Mouse (Mus musculus): ENCODE measurements around the gene Emsy. TPM values are rescaled to one million over a fixed set of nuclear protein-coding genes. Genes with fewer than 3 reads are reported as not detected.

The Emsy gene
- polyA plus RNA-seq, 1 experiment from 2014 or later = 28.1 TPM

GRCm38 (mm10) chr7:98562186-98562585 is 94.4 kb downstream of the Emsy start:
- Histone ChIP-seq H3K4me2 (ENCODE audit: low read length) (no peak overlapping the region), H3K36me3 (ENCODE audit: control insufficient read depth, insufficient read depth, low read length) (no peaks in the 10 kb centered on the region), H3K9me3 (ENCODE audit: control insufficient read depth, low read length) (no peaks in the 10 kb centered on the region), H3K27me3 (replicated peaks; ENCODE audit: control insufficient read depth, insufficient read depth, low read length) (no peaks in the 10 kb centered on the region), H3K4me1 (ENCODE audit: control insufficient read depth, insufficient read depth, low read depth, low read length) (no peaks in the 10 kb centered on the region), H3K9ac (ENCODE audit: low read depth, low read length) (no peak overlapping the region), H3K27ac (ENCODE audit: low read depth, low read length) (no peak overlapping the region), H3K4me3 (ENCODE audit: low read length) (no peak overlapping the region)
- no peak for ATAC-seq
- WGBS = 90% methylated on average over 8 of the region's 8 CpGs

DNA sequence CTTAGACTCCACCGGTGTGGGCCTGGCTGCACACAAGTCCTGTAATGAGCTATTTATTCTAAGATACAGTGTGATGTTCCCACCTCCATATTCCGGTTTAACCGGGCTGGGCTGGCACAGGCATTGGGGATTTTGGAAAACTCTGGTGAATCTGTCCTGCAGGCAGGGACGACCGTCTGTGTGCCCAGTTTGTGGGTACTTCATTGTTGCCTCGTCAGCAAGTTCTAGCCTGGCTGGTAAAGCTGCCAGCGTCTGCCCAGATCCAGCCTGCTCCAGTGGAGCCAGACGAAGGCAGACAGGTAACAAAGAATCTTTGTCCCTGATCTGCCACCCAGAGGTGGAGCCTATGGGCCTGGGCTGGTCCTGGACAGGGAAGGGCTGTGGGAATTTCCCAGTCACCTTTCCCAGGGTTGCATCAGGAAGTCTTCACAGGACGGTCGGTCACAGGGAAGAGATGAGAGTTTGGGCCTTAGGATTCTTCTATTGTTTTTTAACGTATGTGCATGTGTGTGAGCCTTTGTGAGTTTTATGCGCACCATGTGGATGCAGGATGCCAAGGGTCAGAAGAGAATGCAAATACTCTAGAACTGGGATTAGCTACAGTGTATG is 94.9 kb downstream of the Emsy start:
- H3K4me1 ChIP-seq (ENCODE audit: control insufficient read depth, insufficient read depth, low read depth, low read length) = no peaks in the 10 kb centered on the region
- no peak for ATAC-seq
- H3K4me2 ChIP-seq (ENCODE audit: low read length) = no peak overlapping the region
- no peaks in the 10 kb centered on the region for H3K27me3 ChIP-seq (replicated peaks; ENCODE audit: control insufficient read depth, insufficient read depth, low read length)
- 77% methylated on average over 12 of the region's 12 CpGs for WGBS
- H3K9me3 ChIP-seq (ENCODE audit: control insufficient read depth, low read length) = no peaks in the 10 kb centered on the region
- no peak overlapping the region for H3K27ac ChIP-seq (ENCODE audit: low read depth, low read length)
- H3K4me3 ChIP-seq (ENCODE audit: low read length) = no peak overlapping the region
- H3K36me3 ChIP-seq (ENCODE audit: control insufficient read depth, insufficient read depth, low read length) = no peaks in the 10 kb centered on the region
- H3K9ac ChIP-seq (ENCODE audit: low read depth, low read length) = no peak overlapping the region

GRCm38 (mm10) chr7:98558128-98558921 is 98.3 kb downstream of the Emsy start:
- Histone ChIP-seq H3K27ac (ENCODE audit: low read depth, low read length) (no peak overlapping the region), H3K4me3 (ENCODE audit: low read length) (no peak overlapping the region), H3K36me3 (ENCODE audit: control insufficient read depth, insufficient read depth, low read length) (no peaks in the 10 kb centered on the region), H3K9me3 (ENCODE audit: control insufficient read depth, low read length) (no peaks in the 10 kb centered on the region), H3K4me2 (ENCODE audit: low read length) (no peak overlapping the region), H3K4me1 (ENCODE audit: control insufficient read depth, insufficient read depth, low read depth, low read length) (no peaks in the 10 kb centered on the region), H3K27me3 (replicated peaks; ENCODE audit: control insufficient read depth, insufficient read depth, low read length) (no peaks in the 10 kb centered on the region), H3K9ac (ENCODE audit: low read depth, low read length) (no peak overlapping the region)
- whole genome bisulfite sequencing = 81% methylated on average over 9 of the region's 9 CpGs
- ATAC-seq = no peak

GRCm38 (mm10) chr7:98556767-98557394 is 99.7 kb downstream of the Emsy start:
- WGBS = 84% methylated on average over 6 of the region's 6 CpGs
- no peaks in the 10 kb centered on the region for H3K4me1 ChIP-seq (ENCODE audit: control insufficient read depth, insufficient read depth, low read depth, low read length)
- H3K4me3 ChIP-seq (ENCODE audit: low read length) = no peak overlapping the region
- no peak overlapping the region for H3K27ac ChIP-seq (ENCODE audit: low read depth, low read length)
- no peaks in the 10 kb centered on the region for H3K36me3 ChIP-seq (ENCODE audit: control insufficient read depth, insufficient read depth, low read length)
- ATAC-seq = no peak
- no peak overlapping the region for H3K4me2 ChIP-seq (ENCODE audit: low read length)
- H3K27me3 ChIP-seq (replicated peaks; ENCODE audit: control insufficient read depth, insufficient read depth, low read length) = no peaks in the 10 kb centered on the region
- no peak overlapping the region for H3K9ac ChIP-seq (ENCODE audit: low read depth, low read length)
- H3K9me3 ChIP-seq (ENCODE audit: control insufficient read depth, low read length) = no peaks in the 10 kb centered on the region

DNA sequence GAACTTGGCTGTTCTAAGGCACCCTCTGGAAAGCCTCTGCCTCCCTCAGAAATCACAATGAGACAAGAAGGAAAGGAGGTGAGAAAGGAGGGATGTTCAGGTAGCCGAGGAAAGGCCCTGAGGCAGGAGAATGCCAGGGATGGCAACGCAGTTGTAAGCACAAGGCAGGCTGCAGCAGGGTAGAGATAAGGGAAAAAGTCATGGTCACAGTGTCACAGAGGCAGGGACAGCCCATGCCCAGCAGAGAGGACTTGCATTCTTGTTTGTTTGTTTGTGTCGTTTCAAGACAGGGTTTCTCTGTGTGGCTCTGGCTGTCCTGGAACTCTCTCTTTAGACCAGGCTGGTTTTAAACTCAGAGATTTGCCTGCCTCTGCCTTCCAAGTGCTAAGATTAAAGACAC is 105.5 kb downstream of the Emsy start:
- H3K4me2 ChIP-seq (ENCODE audit: low read length) = no peak overlapping the region
- no peak overlapping the region for H3K9ac ChIP-seq (ENCODE audit: low read depth, low read length)
- H3K27me3 ChIP-seq (replicated peaks; ENCODE audit: control insufficient read depth, insufficient read depth, low read length) = no peaks in the 10 kb centered on the region
- H3K4me3 ChIP-seq (ENCODE audit: low read length) = no peak overlapping the region
- no peak for ATAC-seq
- H3K36me3 ChIP-seq (ENCODE audit: control insufficient read depth, insufficient read depth, low read length) = no peaks in the 10 kb centered on the region
- WGBS = 74% methylated on average over 3 of the region's 3 CpGs
- H3K9me3 ChIP-seq (ENCODE audit: control insufficient read depth, low read length) = no peaks in the 10 kb centered on the region
- H3K4me1 ChIP-seq (ENCODE audit: control insufficient read depth, insufficient read depth, low read depth, low read length) = no peaks in the 10 kb centered on the region
- no peak overlapping the region for H3K27ac ChIP-seq (ENCODE audit: low read depth, low read length)

DNA sequence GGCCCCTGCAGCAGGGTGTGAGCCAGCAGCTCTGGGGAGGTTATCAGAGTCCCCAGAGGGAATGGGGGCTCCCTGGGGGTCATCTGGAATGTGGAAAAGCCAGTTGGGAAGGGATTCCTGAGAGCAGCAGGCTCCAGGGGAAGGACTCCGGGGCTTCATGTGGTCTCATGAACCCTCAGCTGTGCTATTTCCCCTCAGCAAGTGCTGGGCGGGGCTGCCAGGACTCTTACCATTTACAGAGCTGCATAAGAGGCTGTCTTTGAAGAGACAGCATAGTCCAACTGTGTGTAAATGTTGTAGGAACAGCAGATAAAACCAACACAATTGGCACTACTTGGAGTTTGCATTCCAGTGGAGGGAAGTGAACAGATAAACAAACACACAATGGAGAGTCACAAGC is 106.0 kb downstream of the Emsy start:
- H3K36me3 ChIP-seq (ENCODE audit: control insufficient read depth, insufficient read depth, low read length) = no peaks in the 10 kb centered on the region
- no peak overlapping the region for H3K4me2 ChIP-seq (ENCODE audit: low read length)
- WGBS = 59% methylated on average over 2 of the region's 2 CpGs
- H3K4me1 ChIP-seq (ENCODE audit: control insufficient read depth, insufficient read depth, low read depth, low read length) = no peaks in the 10 kb centered on the region
- H3K27me3 ChIP-seq (replicated peaks; ENCODE audit: control insufficient read depth, insufficient read depth, low read length) = no peaks in the 10 kb centered on the region
- H3K9me3 ChIP-seq (ENCODE audit: control insufficient read depth, low read length) = no peaks in the 10 kb centered on the region
- H3K27ac ChIP-seq (ENCODE audit: low read depth, low read length) = no peak overlapping the region
- no peak overlapping the region for H3K9ac ChIP-seq (ENCODE audit: low read depth, low read length)
- H3K4me3 ChIP-seq (ENCODE audit: low read length) = no peak overlapping the region
- no peak for ATAC-seq

GRCm38 (mm10) chr7:98548839-98549238 is 107.7 kb downstream of the Emsy start:
- Histone ChIP-seq H3K4me1 (ENCODE audit: control insufficient read depth, insufficient read depth, low read depth, low read length) (no peaks in the 10 kb centered on the region), H3K4me3 (ENCODE audit: low read length) (no peak overlapping the region), H3K36me3 (ENCODE audit: control insufficient read depth, insufficient read depth, low read length) (no peaks in the 10 kb centered on the region), H3K9ac (ENCODE audit: low read depth, low read length) (no peak overlapping the region), H3K27ac (ENCODE audit: low read depth, low read length) (no peak overlapping the region), H3K27me3 (replicated peaks; ENCODE audit: control insufficient read depth, insufficient read depth, low read length) (no peaks in the 10 kb centered on the region), H3K9me3 (ENCODE audit: control insufficient read depth, low read length) (no peaks in the 10 kb centered on the region), H3K4me2 (ENCODE audit: low read length) (no peak overlapping the region)
- ATAC-seq = no peak
- 49% methylated on average over 3 of the region's 3 CpGs for WGBS

- Histone ChIP-seq H3K9ac (ENCODE audit: low read depth, low read length) (no peak overlapping the region), H3K4me3 (ENCODE audit: low read length) (no peak overlapping the region)
- WGBS = 88% methylated on average over 3 of the region's 3 CpGs
Measured at GRCm38 (mm10) chr7:98544556-98544955, 112.0 kb downstream of the Emsy start.

GRCm38 (mm10) chr7:98543853-98544370 is 112.7 kb downstream of the Emsy start:
- Histone ChIP-seq H3K27me3 (replicated peaks; ENCODE audit: control insufficient read depth, insufficient read depth, low read length) (no peaks in the 10 kb centered on the region), H3K9ac (ENCODE audit: low read depth, low read length) (no peak overlapping the region), H3K4me1 (ENCODE audit: control insufficient read depth, insufficient read depth, low read depth, low read length) (no peaks in the 10 kb centered on the region), H3K27ac (ENCODE audit: low read depth, low read length) (no peak overlapping the region), H3K4me2 (ENCODE audit: low read length) (no peak overlapping the region), H3K4me3 (ENCODE audit: low read length) (no peak overlapping the region), H3K9me3 (ENCODE audit: control insufficient read depth, low read length) (no peaks in the 10 kb centered on the region), H3K36me3 (ENCODE audit: control insufficient read depth, insufficient read depth, low read length) (no peaks in the 10 kb centered on the region)
- WGBS = 56% methylated on average over 11 of the region's 11 CpGs
- no peak for ATAC-seq

More at GRCm38 (mm10) chr7:98544556-98544955, 112.0 kb downstream of the Emsy start:
- no peak for ATAC-seq
- Histone ChIP-seq H3K4me1 (ENCODE audit: control insufficient read depth, insufficient read depth, low read depth, low read length) (no peaks in the 10 kb centered on the region), H3K27me3 (replicated peaks; ENCODE audit: control insufficient read depth, insufficient read depth, low read length) (no peaks in the 10 kb centered on the region), H3K4me2 (ENCODE audit: low read length) (no peak overlapping the region), H3K27ac (ENCODE audit: low read depth, low read length) (no peak overlapping the region), H3K9me3 (ENCODE audit: control insufficient read depth, low read length) (no peaks in the 10 kb centered on the region), H3K36me3 (ENCODE audit: control insufficient read depth, insufficient read depth, low read length) (no peaks in the 10 kb centered on the region)

All from hindbrain, embryonic 16.5 days (tissue).